8 mouse cellular contexts compared by ENCODE assay signal in genomic region chr5:140704378-140705251, GRCm38 (mm10). TPM values are rescaled to one million over a fixed set of nuclear protein-coding genes. Genes with fewer than 3 reads are reported as not detected.
DNase-seq lines count a peak whose midpoint lies in the region; ATAC-seq lines count a peak whose summit lies in the region.

Gene Brat1 (plus strand): TSS chr5:140705011.

- peak within 1 kb of the TSS; percentile 84 for H3K9ac ChIP-seq in lung, embryonic 16.5 days (ENCODE audit: low read length)

- under 1% methylated on average over 69 of the region's 69 CpGs for WGBS in lung, embryonic 16.5 days

- no peaks in the 10 kb centered on the region for H3K9me3 ChIP-seq in lung, embryonic 16.5 days (ENCODE audit: control insufficient read depth, low read length)

- peak; percentile 89 to 90 for ATAC-seq in hematopoietic stem cell, adult 5-6 weeks (replicated peaks in 1 of 2; ENCODE audit: insufficient read depth in 1 of 2, low FRiP score in 2 of 2, low TSS enrichment in 1 of 2, low read depth in 1 of 2, poor library complexity in 2 of 2, severe bottlenecking in 2 of 2)
- ATAC-seq in lung, embryonic 16.5 days (ENCODE audit: low read depth) = peak; percentile 93

- H3K27me3 ChIP-seq in lung, embryonic 16.5 days (ENCODE audit: control insufficient read depth, insufficient read depth, low read depth, low read length) = no peaks in the 10 kb centered on the region

- peaks cover 24% of the 10 kb centered on the region for H3K4me1 ChIP-seq in lung, embryonic 16.5 days (replicated peaks; ENCODE audit: control insufficient read depth, insufficient read depth, low read length)

- DNase-seq in MEL-GATA-1-ER (ENCODE audit: extremely low read depth, low read depth) = peak; percentile 91
- peak; percentile 100 for DNase-seq in cerebellum, adult 8-10 months
- peak; percentile 99 for DNase-seq in forelimb bud, embryonic 11.5 days (ENCODE audit: low read depth, low spot score)
- DNase-seq in layer of hippocampus, adult 9-10 months (ENCODE audit: low spot score) = peak; percentile 98
- DNase-seq in ovary, postnatal 10 days (ENCODE audit: low spot score) = peak; percentile 94
- DNase-seq in thymus, postnatal 10 days (ENCODE audit: low spot score in 2 of 2) = peak; percentile 99 to 100

- peak within 1 kb of the TSS; percentile 95 for H3K27ac ChIP-seq in lung, embryonic 16.5 days (ENCODE audit: low read length)

- peak within 1 kb of the TSS; percentile 77 for H3K4me3 ChIP-seq in lung, embryonic 16.5 days (ENCODE audit: low read length)

- H3K4me2 ChIP-seq in lung, embryonic 16.5 days (ENCODE audit: low read depth, low read length) = peak within 1 kb of the TSS; percentile 87

- no peaks in the 10 kb centered on the region for H3K36me3 ChIP-seq in lung, embryonic 16.5 days (ENCODE audit: control insufficient read depth, insufficient read depth, low read length)

RNA-seq across cellular contexts. Expression of gene Brat1, which starts in this region (rescaled TPM):
- 11.2 and 15.5 TPM in 2 replicates for total RNA-seq in hematopoietic stem cell, adult 5-6 weeks (2017)
- polyA plus RNA-seq in lung, embryonic 16.5 days (2015; fragmentation: Nextera tagmentation; extraction: Ambion mirVana) = 24.4 TPM in 2 replicates

Comparison
In these comparisons a context has a peak if more than half of its experiments do, and no peak if none do; other contexts are left out.
1. Peak in every context shown above with its lines: DNase-seq, ATAC-seq, H3K4me3 ChIP-seq and H3K27ac ChIP-seq.